Mouse (Mus musculus) erythroid progenitor cell, adult 5-6 weeks (primary cell): ENCODE data around the gene Dst. TPM values are rescaled to one million over a fixed set of nuclear protein-coding genes. Genes with fewer than 3 reads are reported as not detected.

Experiments used
- ATAC-seq: replicated peaks from 2 replicates; pipeline ENCODE4 v1.8.0; 2016; ENCODE audit warnings: moderate number of reproducible peaks, mild to moderate bottlenecking, moderate TSS enrichment, inconsistent platforms; ENCODE audit not compliant: poor library complexity, low FRiP score, severe bottlenecking
- total RNA-seq, 2 experiments: library from RNA; stranded (forward) in 1 of 2; stranded (reverse) in 1 of 2; fragments of 150-400 nt in 1 of 2; fragments of 186-747, 209-891 nt in 1 of 2; gene quantifications; 2 replicates each; pipeline versions ENCODE4 v1.2.3 to v1.2.4; 2015 to 2017; ENCODE audit warnings: low replicate concordance in 2 of 2

Dst gene
- total RNA-seq, 2 experiments from 2014 or later, result 1.7 TPM

DNA sequence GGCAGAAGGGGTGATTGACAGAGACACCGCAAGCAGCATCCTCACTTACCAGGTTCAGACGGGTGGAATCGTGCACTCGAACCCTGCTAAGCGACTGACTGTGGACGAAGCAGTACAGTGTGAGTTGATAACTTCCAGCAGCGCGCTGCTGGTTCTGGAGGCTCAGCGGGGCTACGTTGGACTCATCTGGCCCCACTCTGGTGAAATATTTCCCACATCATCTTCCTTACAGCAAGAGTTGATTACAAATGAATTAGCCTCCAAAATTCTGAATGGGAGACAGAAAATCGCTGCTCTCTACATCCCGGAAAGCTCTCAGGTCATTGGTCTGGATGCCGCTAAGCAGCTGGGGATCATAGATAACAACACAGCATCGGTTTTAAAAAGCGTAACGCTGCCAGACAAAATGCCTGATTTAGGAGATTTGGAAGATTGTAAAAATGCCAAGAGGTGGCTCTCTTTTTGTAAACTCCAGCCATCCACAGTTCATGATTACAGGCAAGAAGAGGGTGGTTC lies 280.8 kb downstream of the Dst start:
- ATAC-seq, result no peak

DNA sequence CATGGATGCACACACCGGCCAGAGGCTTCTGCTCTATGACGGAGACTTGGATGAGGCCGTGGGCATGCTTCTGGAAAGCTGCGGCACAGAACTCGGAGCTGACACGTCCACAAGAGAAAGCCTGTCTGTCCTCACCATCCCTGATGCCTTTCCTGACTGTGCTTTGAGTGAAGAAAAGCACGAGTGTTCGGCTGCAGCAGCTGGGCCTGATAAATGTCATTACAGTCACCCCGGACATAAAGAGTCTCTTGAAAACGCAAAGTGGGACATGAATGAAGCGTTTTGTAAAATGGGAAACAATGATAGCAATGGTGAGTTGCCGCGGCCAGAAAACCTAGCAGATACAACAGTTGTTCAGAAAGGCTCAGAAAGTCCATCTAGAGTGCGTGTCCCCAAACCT lies 281.3 kb downstream of the Dst start:
- ATAC-seq, result no peak

DNA sequence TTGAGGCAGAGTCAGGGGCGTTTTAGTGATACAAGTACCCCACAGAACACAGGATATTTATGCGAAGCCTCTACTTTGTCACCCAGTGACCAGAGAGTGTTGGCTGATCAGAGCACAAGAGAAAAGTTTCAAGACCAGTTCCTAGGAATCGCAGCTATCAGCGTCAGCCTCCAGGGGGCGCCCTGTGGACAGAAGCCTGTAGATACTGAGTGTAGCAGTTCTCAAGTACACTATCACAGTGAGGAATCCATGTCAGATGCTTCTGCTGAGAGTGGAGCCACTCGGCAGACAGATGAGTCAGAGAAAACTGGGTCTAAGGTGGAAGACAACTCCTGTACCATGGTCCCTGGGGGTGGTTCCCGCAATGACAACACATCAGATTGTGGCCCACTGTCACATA lies 281.9 kb downstream of the Dst start:
- ATAC-seq, result no peak

DNA sequence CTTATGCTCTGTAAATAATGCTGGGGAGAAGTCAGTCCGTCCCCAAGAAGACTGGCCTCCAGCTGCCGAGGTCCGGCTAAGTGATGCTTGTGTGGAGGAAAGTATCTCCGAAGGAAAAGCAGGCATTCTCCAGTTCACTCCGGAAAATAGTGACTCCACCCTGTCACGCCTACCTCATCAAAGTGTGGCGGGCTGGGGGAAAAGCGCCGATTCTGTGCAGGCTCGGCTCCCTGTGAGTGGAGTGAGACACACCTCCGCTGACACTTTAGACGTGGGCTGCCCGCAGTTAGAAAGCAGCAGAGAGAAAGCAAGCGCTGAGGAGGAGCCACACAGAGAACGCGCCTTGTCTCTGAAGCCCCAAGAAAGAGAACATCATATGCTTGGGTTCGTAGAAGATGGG lies 284.1 kb downstream of the Dst start:
- no peak for ATAC-seq

DNA sequence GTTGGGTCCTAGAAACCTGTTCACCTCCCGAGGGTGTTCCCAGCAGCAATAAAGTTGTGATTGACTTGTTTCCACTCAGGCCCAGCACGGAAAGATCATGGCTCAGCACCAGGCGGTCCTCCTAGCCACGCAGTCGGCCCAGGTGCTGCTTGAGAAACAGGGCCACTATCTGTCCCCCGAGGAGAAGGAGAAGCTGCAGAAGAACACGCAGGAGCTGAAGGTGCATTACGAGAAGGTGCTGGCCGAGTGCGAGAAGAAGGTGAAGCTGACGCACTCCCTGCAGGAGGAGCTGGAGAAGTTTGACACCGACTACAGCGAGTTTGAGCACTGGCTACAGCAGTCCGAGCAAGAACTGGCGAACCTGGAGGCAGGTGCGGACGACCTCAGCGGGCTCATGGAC lies 292.8 kb downstream of the Dst start:
- no peak for ATAC-seq

DNA sequence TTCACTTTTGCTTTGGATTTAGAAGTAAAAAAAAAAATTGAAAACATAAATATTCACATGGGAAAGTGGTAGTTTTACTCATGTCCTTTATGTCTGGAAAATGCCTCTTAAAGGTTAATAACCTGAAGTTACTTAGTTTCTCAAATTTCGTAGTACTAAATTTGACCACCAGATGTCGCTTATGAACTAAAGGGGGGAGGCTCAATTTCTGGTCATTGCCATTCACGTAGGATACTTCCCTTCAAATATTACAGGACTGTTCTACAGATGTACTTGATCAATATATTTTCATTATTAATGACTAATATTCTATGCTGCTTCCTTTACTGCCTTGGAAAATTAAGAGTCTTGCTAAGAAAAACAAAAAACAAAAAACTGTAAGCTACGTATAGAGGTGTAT lies 293.5 kb downstream of the Dst start:
- ATAC-seq, result no peak

DNA sequence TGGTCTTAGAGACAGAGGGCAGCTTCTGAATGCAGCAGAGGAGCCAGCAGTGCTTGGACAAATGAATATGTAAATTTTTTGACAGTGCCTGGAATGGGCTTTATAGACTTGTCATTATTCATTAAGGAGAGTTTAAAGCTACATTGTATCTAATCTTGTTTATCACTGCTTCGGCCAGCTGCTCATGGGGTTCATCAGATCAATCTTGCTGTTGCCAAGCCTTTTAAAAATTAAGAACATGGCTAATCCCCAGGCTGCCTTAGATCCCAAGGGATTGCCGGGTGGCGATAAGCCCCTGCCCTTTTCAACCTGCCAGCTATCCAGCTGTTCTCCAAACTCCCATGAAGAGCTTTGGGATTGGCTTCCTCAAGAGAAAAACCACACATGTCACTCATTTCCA lies 303.7 kb downstream of the Dst start:
- ATAC-seq, result no peak

DNA sequence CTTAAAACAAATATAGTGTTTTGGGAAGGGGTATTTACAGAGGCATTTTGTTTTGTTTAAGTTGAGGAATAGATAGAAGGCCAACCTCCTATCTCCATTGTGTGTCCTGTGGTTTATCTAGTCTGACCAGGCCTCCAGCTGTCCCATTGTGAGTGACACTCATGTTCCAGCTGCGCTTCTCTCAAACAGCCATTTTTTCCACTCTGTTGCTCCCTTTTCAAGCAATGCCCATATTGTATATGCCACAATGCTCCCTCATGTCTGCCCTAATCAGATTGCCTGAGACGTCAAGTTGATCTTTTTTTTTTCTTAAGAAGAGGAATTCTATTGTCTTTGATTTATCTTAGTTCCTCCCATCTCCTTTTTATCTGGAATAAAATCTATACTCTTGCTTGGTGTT lies 308.4 kb downstream of the Dst start:
- ATAC-seq, result no peak

DNA sequence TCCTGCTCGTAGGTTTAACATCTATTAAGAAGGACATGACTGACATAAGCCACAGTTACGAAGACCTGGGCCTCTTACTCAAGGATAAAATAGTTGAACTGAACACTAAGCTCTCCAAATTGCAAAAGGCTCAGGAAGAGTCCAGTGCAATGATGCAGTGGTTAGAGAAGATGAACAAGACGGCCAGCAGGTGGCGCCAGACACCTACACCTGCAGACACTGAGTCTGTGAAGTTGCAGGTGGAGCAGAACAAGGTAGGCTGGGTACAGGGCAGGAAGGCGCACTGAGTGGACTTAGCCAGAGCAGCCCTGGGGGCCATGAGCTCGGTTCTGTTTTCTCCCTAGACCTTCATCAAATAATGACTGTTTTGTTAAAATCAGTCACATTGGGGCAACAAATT lies 310.3 kb downstream of the Dst start:
- ATAC-seq, result no peak; the same call in 1 of the 2 replicates

DNA sequence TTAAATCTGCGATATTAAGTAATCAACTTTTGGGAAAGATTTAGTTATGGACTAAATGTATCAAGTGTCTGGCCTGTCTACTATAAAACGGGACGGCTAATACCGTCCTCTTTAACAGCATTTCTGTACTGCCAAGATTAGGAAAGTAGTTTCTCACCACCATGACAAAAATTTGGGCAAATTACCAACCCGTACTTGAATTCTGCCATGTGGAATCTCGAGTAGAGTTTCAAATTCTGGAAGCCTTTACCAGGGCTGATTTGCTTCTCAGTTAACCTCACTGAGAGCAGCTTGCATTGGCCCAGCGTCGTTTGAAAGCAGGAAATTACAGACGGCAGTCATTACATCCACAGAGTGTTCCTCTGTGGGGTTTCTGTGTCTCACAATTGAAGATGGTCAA lies 310.8 kb downstream of the Dst start:
- ATAC-seq, result no peak

DNA sequence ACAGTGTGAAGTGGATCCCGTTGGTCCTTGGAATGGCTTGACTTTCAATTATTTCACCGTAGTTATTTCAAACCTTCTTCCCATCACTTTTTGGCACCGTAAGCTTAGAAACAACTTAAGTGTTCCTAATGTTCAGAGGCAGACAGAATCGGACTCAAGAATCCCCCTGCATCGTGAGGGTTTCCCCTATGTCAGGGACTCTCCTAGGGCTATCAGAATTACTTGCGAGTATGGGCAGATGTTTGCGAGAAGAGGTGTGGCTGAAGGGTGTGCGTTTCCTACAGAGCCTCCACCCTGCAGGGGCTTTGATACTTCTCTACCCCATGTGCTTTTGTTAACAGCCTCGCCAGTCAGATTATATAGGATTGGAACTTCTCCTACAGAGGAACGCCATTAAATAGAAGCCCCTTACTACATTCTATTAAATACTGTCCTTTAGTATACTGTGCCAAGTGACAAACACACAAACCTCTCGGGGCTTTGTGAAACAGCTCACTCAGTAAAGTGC lies 312.1 kb downstream of the Dst start:
- ATAC-seq, result no peak

DNA sequence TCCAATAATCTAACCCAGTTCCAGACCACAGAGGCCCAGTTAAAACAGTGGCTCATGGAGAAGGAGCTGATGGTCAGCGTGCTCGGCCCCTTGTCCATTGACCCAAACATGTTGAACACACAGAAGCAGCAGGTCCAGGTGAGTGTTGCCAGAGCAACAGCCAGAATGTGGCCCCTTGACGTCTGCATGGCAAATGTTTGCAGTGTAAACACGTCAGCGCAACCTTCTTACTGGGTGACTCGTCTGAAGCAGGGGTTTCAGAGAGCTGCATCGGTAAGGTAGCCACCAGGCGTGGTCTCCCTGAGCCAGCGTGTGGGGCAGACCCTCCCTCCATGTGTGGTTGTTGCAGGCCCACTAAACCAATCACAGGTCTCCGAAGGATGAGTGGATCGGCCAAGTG lies 315.8 kb downstream of the Dst start:
- no peak for ATAC-seq

DNA sequence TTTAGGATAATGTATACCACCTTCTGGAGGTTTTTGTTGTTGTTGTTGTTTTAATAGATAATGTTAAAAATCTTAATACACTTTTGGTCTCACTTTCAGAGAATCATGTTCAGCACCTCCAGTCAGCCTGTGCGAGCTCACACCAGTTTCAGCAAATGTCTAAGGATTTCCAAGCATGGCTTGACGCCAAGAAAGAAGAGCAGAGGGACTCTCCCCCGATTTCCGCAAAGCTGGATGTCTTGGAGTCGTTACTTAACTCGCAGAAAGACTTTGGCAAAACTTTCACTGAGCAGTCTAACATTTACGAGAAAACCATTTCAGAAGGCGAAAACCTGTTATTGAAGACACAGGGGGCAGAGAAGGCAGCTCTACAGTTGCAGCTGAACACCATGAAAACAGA lies 319.7 kb downstream of the Dst start:
- ATAC-seq, result no peak

DNA sequence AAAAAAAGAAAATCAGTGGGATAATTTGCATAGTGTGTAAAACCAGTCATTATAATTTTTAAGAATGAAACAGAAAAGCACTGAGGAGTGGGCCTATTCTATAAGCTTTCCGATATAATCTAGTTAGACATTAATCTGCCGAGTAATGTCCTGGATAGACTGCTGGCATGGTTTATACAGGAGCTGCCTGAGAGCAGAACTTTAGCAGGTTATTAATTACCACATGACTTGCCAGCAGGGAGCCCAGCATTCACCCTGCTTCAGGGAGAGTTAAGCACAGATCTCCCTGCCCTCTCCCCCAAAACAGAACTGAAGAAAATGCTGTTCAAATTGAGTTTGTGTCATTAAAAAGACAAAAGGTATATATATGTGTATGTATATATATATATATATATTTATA lies 323.0 kb downstream of the Dst start:
- no peak for ATAC-seq

DNA sequence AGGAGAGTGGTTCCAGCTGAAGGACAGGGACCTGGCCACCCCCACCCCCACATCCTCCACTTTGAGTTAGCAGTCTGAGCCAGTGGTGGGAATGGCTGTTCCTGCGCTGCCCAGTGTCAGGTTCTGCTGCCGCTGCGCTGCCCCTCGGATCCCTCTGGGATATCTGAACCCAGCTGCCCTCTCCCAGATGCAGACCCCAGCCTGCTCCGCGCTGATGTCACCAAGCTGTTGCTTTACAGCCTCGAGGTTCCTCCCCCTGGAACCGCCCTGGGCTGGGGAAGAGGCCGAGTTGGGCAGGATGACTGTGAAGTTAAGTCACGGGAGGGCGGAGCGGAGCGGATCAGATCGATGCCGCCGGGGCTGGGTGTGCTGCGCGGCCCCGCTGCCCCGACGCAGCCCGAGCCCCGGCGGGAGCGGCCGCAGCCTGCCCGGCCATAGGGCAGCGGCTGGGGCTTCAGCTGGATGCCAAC lies 328.3 kb downstream of the Dst start:
- 0 out of 2 replicates have a peak, but pooled peaks have one; percentile 39 for ATAC-seq

DNA sequence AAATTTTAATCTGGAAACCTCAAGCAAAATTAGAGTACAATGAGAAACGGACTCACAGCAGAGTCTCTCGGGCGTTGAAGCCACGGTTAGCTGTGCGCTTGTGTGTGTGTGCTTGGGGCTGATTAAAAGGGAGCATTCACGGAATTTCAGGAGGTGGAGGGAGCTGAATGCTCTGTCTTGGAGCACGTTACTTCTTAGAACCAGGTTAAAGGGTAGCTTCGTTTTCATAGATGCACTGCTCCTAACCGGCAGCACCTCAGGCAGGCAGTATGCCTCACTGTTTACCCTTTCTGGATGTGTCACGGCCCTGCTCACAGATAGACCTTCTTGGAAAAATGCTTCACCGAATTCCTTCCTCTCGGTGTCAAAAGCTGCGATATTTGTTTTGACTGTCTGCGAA lies 329.2 kb downstream of the Dst start:
- no peak for ATAC-seq

DNA sequence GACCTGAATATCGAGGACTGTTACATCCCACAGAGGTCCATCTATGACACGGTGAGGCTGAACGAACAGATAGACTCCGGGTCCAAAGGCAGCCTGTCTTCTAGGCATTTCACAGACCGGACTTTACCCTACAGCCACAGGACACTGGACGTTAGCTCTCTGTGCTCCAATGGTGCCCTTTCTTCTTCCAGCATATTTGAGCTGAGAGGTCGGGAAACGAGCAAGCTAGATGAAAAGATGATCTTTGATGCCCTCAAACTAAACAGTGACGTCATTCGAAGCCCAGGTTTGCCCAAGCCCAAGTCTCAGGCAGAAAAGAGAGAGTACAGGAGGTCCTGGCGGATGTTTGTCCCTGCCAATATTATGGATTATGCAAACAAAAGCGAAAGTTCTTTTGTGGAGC lies 329.7 kb downstream of the Dst start:
- no peak for ATAC-seq

DNA sequence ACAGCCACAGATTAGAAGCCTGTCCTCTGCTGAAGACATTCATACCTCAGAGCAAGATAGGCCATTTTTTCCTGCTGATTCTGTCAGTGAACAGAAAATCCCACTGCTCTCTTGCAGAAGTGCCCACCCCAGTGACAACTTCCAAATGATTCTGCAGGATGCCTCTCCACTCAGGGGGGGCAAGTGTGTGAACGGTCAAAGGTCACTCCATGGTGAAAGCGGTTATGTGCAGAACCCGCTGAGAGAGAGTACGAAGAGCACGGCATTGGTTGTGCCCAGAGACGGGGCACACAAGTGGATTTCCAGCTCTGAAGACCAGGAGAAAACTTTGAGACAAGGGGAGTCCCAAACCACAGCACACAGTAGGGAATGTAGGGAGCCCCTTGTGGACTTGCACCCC lies 330.2 kb downstream of the Dst start:
- ATAC-seq, result no peak

DNA sequence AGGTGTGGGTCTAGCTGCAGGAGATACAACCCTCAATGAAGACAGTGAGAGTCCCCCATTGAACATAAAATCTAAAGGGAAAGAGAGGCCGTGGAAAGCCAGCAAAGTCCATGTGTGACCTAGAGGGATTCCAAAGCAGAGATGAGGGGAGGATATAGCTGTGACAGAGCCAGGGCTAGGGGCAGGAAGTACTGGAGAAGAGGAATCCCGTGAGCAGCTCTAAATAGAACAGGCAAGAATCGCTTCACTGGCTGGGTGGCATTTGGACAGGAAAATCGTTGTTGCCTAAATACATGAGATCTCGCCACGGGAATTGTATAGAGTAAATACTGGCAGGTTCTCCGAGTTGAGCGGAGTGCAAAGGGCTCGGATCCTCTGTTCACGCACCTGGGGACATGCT lies 336.7 kb downstream of the Dst start:
- ATAC-seq, result no peak

DNA sequence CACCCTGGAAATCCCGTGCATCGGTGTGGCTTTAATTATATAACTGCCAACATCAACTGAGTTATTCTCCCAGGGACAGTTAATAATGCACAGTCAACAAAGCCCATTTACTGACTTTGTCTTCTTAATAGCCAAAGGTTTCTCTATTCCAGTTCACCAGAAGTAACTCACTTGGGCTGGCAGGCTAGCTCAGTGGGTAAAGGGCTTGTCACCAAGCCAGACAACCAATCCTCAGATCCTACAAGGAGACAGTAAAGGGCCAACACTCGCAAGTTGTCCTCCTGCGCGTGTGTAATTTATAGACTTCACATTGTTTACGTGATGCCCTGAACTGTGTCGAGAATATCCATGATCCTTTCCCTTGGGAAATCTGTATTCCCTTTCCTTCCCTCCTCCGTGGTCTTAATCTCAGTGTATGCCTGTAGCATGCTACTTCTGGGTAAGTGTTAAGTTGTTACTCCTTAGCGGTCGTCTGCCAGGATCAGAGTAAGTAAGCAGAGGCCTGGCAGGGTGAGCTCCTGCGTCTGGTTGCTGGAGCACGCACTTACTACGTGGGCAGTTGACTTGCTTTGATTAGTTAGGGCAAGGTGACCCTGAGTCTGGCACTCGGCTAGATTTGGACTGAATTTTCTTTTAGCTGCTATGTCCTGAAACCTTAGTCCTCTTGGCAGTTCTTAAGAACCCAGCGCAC lies 338.1 kb downstream of the Dst start:
- no peak for ATAC-seq

DNA sequence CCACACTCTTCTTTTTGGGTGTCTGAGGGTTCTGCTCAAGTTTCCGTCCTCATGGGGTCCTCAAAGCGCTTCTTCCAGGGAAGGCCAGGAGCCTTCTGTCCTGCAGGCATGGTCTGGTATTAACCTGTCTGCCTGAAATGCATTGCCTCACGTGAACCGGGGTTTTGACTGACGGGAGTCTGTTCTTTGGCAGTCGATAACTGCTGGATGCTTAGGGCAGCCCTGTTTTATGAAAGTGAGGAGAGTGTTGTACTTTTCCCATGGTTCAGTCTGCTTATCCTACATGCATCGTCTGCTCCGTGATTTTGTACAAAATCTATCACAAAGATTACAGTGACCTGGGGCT lies 338.6 kb downstream of the Dst start:
- ATAC-seq, result no peak

DNA sequence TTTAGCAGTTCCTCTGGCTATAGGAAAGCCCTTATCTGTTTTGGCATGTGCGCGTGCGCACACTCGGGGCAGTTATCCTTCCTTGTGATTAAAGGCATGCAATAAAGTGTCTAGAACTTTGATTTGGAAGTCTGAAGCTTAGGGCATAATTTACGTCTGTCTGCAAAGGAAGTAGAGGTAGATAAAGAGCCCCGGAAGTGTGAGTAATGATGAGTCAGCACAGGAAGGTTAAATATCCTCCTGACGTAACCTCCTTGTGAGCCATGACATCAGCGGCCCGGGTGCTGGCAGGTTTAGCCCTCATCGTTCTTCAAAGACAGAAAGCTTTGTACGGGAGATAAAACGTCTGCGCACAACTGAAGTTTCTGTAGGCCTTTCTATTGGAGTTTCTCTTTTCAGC lies 343.1 kb downstream of the Dst start:
- ATAC-seq, result no peak
